Mouse (Mus musculus) C2C12 (cell line): ENCODE measurements around the gene Ncf1.

Source experiments
- CEBPB ChIP-seq: IDR thresholded peaks from one replicate; pipeline ENCODE4 v1.6.1; 2011; ENCODE audit warnings: low read depth, mild to moderate bottlenecking, control low read depth, moderate library complexity
- CTCF ChIP-seq: IDR thresholded peaks from one replicate; pipeline ENCODE4 v1.5.1; 2011; ENCODE audit not compliant: control insufficient read depth, insufficient read depth, insufficient read length
- FOSL1 ChIP-seq: IDR thresholded peaks from one replicate; pipeline ENCODE4 v1.8.0; 2011; ENCODE audit warnings: mild to moderate bottlenecking, low read length; ENCODE audit not compliant: poor library complexity, insufficient read depth, severe bottlenecking
- MYOD1 ChIP-seq: IDR thresholded peaks from one replicate; pipeline ENCODE4 v1.6.1; 2011; ENCODE audit warnings: low read depth; ENCODE audit not compliant: control insufficient read depth, insufficient read length

- TF ChIP-seq CEBPB (no peak), FOSL1 (no peak), MYOD1 (no peak), CTCF (no peak)
Measured at GRCm38 (mm10) chr5:134271421-134271820, 42.0 kb upstream of the Ncf1 start.
